Mouse (Mus musculus) hematopoietic stem cell, adult 5-6 weeks (primary cell): Measurements from ENCODE around the gene St8sia4. TPM values are rescaled to one million over a fixed set of nuclear protein-coding genes. Genes with fewer than 3 reads are reported as not detected.
"Not testable (repeated sequence)": the region's sequence is repeated elsewhere in the genome, so short reads cannot be mapped to it uniquely, and the experiment has no call there.

Experiments used
- ATAC-seq, 2 experiments: fragments of 125-278 bp in 1 of 2; replicated peaks in 1 of 2; 2 replicates each; pipeline ENCODE4 v1.8.0; 2016 to 2017; ENCODE audit warnings: inconsistent platforms in 2 of 2, mild to moderate bottlenecking in 2 of 2, moderate number of reproducible peaks in 2 of 2, low read depth in 1 of 2, moderate TSS enrichment in 1 of 2; ENCODE audit not compliant: low FRiP score in 2 of 2, poor library complexity in 2 of 2, severe bottlenecking in 2 of 2, insufficient read depth in 1 of 2, low TSS enrichment in 1 of 2
- total RNA-seq: library from RNA; stranded (forward); fragments of 172-1452, 232-1000 nt; gene quantifications from 2 replicates; pipeline ENCODE4 v1.2.3, GENCODE M21; 2017

St8sia4 gene
- total RNA-seq, 1 experiment from 2014 or later, result 84.7 TPM

- no peak for ATAC-seq
These were observed 57.4 kb downstream of the St8sia4 start for GRCm38 (mm10) chr1:95610017-95610416.

- no peak for ATAC-seq
These were observed 58.3 kb downstream of the St8sia4 start for GRCm38 (mm10) chr1:95609045-95609444.

GRCm38 (mm10) chr1:95605458-95605857 lies 61.9 kb downstream of the St8sia4 start:
- peak; percentile 49 to 74 for ATAC-seq

GRCm38 (mm10) chr1:95598108-95598507 lies 69.3 kb downstream of the St8sia4 start:
- ATAC-seq, result peak; percentile 82 to 85; a peak in 3 of 4 replicates

- ATAC-seq, result peak; percentile 56 to 64
These were observed 70.5 kb downstream of the St8sia4 start for GRCm38 (mm10) chr1:95596825-95597224.

- ATAC-seq, result peak in 1 of 2 experiments; percentile 26; a peak in 1 of 4 replicates
These were observed 76.3 kb downstream of the St8sia4 start for GRCm38 (mm10) chr1:95591101-95591500.

- peak; percentile 97 to 98 for ATAC-seq
These were observed 77.3 kb downstream of the St8sia4 start for GRCm38 (mm10) chr1:95590108-95590507.

- no peak for ATAC-seq
These were observed 77.9 kb downstream of the St8sia4 start for GRCm38 (mm10) chr1:95589471-95589870.

GRCm38 (mm10) chr1:95583310-95583709 lies 84.1 kb downstream of the St8sia4 start:
- no peak for ATAC-seq

- ATAC-seq, result no peak
These were observed 85.1 kb downstream of the St8sia4 start for GRCm38 (mm10) chr1:95582264-95582663.

- ATAC-seq, result peak; percentile 97 to 98
These were observed 94.5 kb downstream of the St8sia4 start for GRCm38 (mm10) chr1:95572619-95573540.

GRCm38 (mm10) chr1:95571106-95571505 lies 96.3 kb downstream of the St8sia4 start:
- ATAC-seq, result no peak

- ATAC-seq, result not testable (repeated sequence)
These were observed 112.8 kb downstream of the St8sia4 start for GRCm38 (mm10) chr1:95554556-95554955.

GRCm38 (mm10) chr1:95541460-95541859 lies 125.9 kb downstream of the St8sia4 start:
- no peak for ATAC-seq
